Mouse (Mus musculus) midbrain, embryonic 13.5 days (tissue): Measurements from ENCODE around the gene D030056L22Rik. TPM values are rescaled to one million over a fixed set of nuclear protein-coding genes. Genes with fewer than 3 reads are reported as not detected.

Source experiments
- polyA plus RNA-seq: library from polyadenylated mRNA; unstranded; fragments of >200 nt; fragmentation: Nextera tagmentation; extraction: Ambion mirVana; gene quantifications from 2 replicates; pipeline ENCODE4 v1.2.1, GENCODE M21; 2015

Gene D030056L22Rik
- polyA plus RNA-seq, 1 experiment from 2014 or later = 63.1 TPM

Other genes starting within 250 kb of the D030056L22Rik start
- gene Ostf1, start 81.4 kb upstream of the D030056L22Rik start, polyA plus RNA-seq = 34.6 and 34.7 TPM in 2 replicates
- 5.0 and 5.6 TPM in 2 replicates for gene Nmrk1, start 81.2 kb upstream of the D030056L22Rik start, polyA plus RNA-seq
- gene Carnmt1, start 42.4 kb upstream of the D030056L22Rik start, polyA plus RNA-seq = 13.2 and 14.7 TPM in 2 replicates
- gene Trpm6, start 36.8 kb downstream of the D030056L22Rik start, polyA plus RNA-seq = 0.36 and 0.43 TPM in 2 replicates